Mouse (Mus musculus): ENCODE data around the gene Thoc3. TPM values are rescaled to one million over a fixed set of nuclear protein-coding genes. Genes with fewer than 3 reads are reported as not detected.

Thoc3 gene
- polyA plus RNA-seq, 1 experiment from 2014 or later = 128 TPM

- Histone ChIP-seq H3K4me2 (replicated peaks) (no peak overlapping the region), H3K27me3 (no peaks in the 10 kb centered on the region), H3K9me3 (replicated peaks) (no peaks in the 10 kb centered on the region), H3K4me1 (no peaks in the 10 kb centered on the region; the same call in 1 of the 2 replicates), H3K27ac (no peak overlapping the region), H3K4me3 (no peak overlapping the region), H3K9ac (no peak overlapping the region), H3K36me3 (no peaks in the 10 kb centered on the region)
- ATAC-seq (ENCODE audit: low FRiP score) = no peak
- WGBS = 91% methylated on average over 6 of the region's 6 CpGs
Measured at GRCm38 (mm10) chr13:54437083-54437482, 31.6 kb downstream of the Thoc3 start.

- Histone ChIP-seq H3K4me1 (no peaks in the 10 kb centered on the region; the same call in 1 of the 2 replicates), H3K9me3 (replicated peaks) (no peaks in the 10 kb centered on the region), H3K4me2 (replicated peaks) (no peak overlapping the region), H3K27me3 (no peaks in the 10 kb centered on the region), H3K4me3 (no peak overlapping the region), H3K36me3 (no peaks in the 10 kb centered on the region), H3K9ac (no peak overlapping the region), H3K27ac (no peak overlapping the region)
- WGBS = 81% methylated on average over 5 of the region's 5 CpGs
- ATAC-seq (ENCODE audit: low FRiP score) = no peak
Measured at GRCm38 (mm10) chr13:54436666-54437065, 32.0 kb downstream of the Thoc3 start.

GRCm38 (mm10) chr13:54431161-54431560 is 37.5 kb downstream of the Thoc3 start:
- no peaks in the 10 kb centered on the region for H3K27me3 ChIP-seq
- no peak overlapping the region for H3K27ac ChIP-seq
- WGBS = 85% methylated on average over 9 of the region's 9 CpGs
- H3K4me3 ChIP-seq = no peak overlapping the region
- no peaks in the 10 kb centered on the region for H3K36me3 ChIP-seq
- H3K9me3 ChIP-seq (replicated peaks) = no peaks in the 10 kb centered on the region
- H3K4me2 ChIP-seq (replicated peaks) = no peak overlapping the region
- ATAC-seq (ENCODE audit: low FRiP score) = no peak
- no peaks in the 10 kb centered on the region for H3K4me1 ChIP-seq
- no peak overlapping the region for H3K9ac ChIP-seq

- no peak for ATAC-seq (ENCODE audit: low FRiP score)
- Histone ChIP-seq H3K4me2 (replicated peaks) (no peak overlapping the region), H3K9me3 (replicated peaks) (no peaks in the 10 kb centered on the region), H3K4me1 (peaks cover 6% of the 10 kb centered on the region), H3K36me3 (no peaks in the 10 kb centered on the region), H3K27ac (no peak overlapping the region), H3K9ac (no peak overlapping the region), H3K4me3 (no peak overlapping the region), H3K27me3 (no peaks in the 10 kb centered on the region)
- whole genome bisulfite sequencing = 64% methylated on average over 2 of the region's 2 CpGs
Measured at GRCm38 (mm10) chr13:54430051-54430450, 38.6 kb downstream of the Thoc3 start.

- Histone ChIP-seq H3K36me3 (no peaks in the 10 kb centered on the region), H3K9me3 (replicated peaks) (no peaks in the 10 kb centered on the region), H3K9ac (no peak overlapping the region), H3K4me3 (no peak overlapping the region), H3K4me2 (replicated peaks) (no peak overlapping the region), H3K27ac (no peak overlapping the region), H3K27me3 (no peaks in the 10 kb centered on the region), H3K4me1 (peaks cover 11% of the 10 kb centered on the region)
- no peak for ATAC-seq (ENCODE audit: low FRiP score)
- 79% methylated on average over 3 of the region's 3 CpGs for WGBS
Measured at GRCm38 (mm10) chr13:54428771-54429170, 39.9 kb downstream of the Thoc3 start.

- 82% methylated on average over 10 of the region's 10 CpGs for WGBS
- Histone ChIP-seq H3K27ac (no peak overlapping the region), H3K4me3 (no peak overlapping the region), H3K4me2 (replicated peaks) (no peak overlapping the region), H3K36me3 (no peaks in the 10 kb centered on the region), H3K9me3 (replicated peaks) (no peaks in the 10 kb centered on the region), H3K4me1 (peaks cover 11% of the 10 kb centered on the region), H3K27me3 (no peaks in the 10 kb centered on the region), H3K9ac (no peak overlapping the region)
- no peak for ATAC-seq (ENCODE audit: low FRiP score)
Measured at GRCm38 (mm10) chr13:54426781-54427655, 41.6 kb downstream of the Thoc3 start.

- Histone ChIP-seq H3K27me3 (no peaks in the 10 kb centered on the region), H3K4me2 (replicated peaks) (no peak overlapping the region), H3K9me3 (replicated peaks) (no peaks in the 10 kb centered on the region), H3K4me1 (peaks cover 13% of the 10 kb centered on the region), H3K9ac (no peak overlapping the region), H3K27ac (peak overlapping the region; percentile 57), H3K4me3 (no peak overlapping the region), H3K36me3 (no peaks in the 10 kb centered on the region)
- ATAC-seq (ENCODE audit: low FRiP score) = peak; percentile 61
- WGBS = 59% methylated on average over 2 of the region's 2 CpGs
Measured at GRCm38 (mm10) chr13:54425269-54425668, 43.4 kb downstream of the Thoc3 start.

- ATAC-seq (ENCODE audit: low FRiP score) = no peak
- Histone ChIP-seq H3K9me3 (replicated peaks) (no peaks in the 10 kb centered on the region), H3K4me3 (no peak overlapping the region), H3K4me2 (replicated peaks) (no peak overlapping the region), H3K9ac (no peak overlapping the region), H3K4me1 (peaks cover 20% of the 10 kb centered on the region), H3K27me3 (no peaks in the 10 kb centered on the region), H3K27ac (no peak overlapping the region), H3K36me3 (no peaks in the 10 kb centered on the region)
- WGBS = 67% methylated on average over 12 of the region's 12 CpGs
Measured at GRCm38 (mm10) chr13:54420226-54420625, 48.4 kb downstream of the Thoc3 start.

GRCm38 (mm10) chr13:54418781-54419327 is 49.8 kb downstream of the Thoc3 start:
- H3K27me3 ChIP-seq = no peaks in the 10 kb centered on the region
- 57% methylated on average over 10 of the region's 10 CpGs for WGBS
- peak; percentile 46 for ATAC-seq (ENCODE audit: low FRiP score)

GRCm38 (mm10) chr13:54415059-54415458 is 53.6 kb downstream of the Thoc3 start:
- no peak overlapping the region for H3K27ac ChIP-seq
- no peak overlapping the region for H3K4me3 ChIP-seq
- H3K9ac ChIP-seq = no peak overlapping the region
- no peaks in the 10 kb centered on the region for H3K36me3 ChIP-seq
- no peak for ATAC-seq (ENCODE audit: low FRiP score)
- peaks cover 22% of the 10 kb centered on the region for H3K4me1 ChIP-seq
- 0 out of 2 replicates have a peak, but pooled peaks cover 6% of the 10 kb centered on the region for H3K27me3 ChIP-seq
- H3K9me3 ChIP-seq (replicated peaks) = no peaks in the 10 kb centered on the region
- H3K4me2 ChIP-seq (replicated peaks) = no peak overlapping the region
- WGBS = 96% methylated on average over 4 of the region's 4 CpGs

More at GRCm38 (mm10) chr13:54418781-54419327, 49.8 kb downstream of the Thoc3 start:
- Histone ChIP-seq H3K36me3 (no peaks in the 10 kb centered on the region), H3K27ac (peak overlapping the region; percentile 62; the same call in 1 of the 2 replicates), H3K9ac (no peak overlapping the region), H3K9me3 (replicated peaks) (no peaks in the 10 kb centered on the region), H3K4me2 (replicated peaks) (no peak overlapping the region), H3K4me1 (peaks cover 13% of the 10 kb centered on the region), H3K4me3 (no peak overlapping the region)

GRCm38 (mm10) chr13:54412721-54413120 is 55.9 kb downstream of the Thoc3 start:
- Histone ChIP-seq H3K4me2 (replicated peaks) (no peak overlapping the region), H3K9ac (no peak overlapping the region), H3K4me3 (no peak overlapping the region), H3K27me3 (0 out of 2 replicates have a peak, but pooled peaks cover 6% of the 10 kb centered on the region), H3K36me3 (no peaks in the 10 kb centered on the region), H3K4me1 (peaks cover 12% of the 10 kb centered on the region), H3K9me3 (replicated peaks) (no peaks in the 10 kb centered on the region), H3K27ac (no peak overlapping the region)
- ATAC-seq (ENCODE audit: low FRiP score) = no peak
- WGBS = 78% methylated on average over 4 of the region's 4 CpGs

GRCm38 (mm10) chr13:54412236-54412635 is 56.4 kb downstream of the Thoc3 start:
- ATAC-seq (ENCODE audit: low FRiP score) = peak; percentile 73
- H3K4me3 ChIP-seq = no peak overlapping the region
- H3K27me3 ChIP-seq = 0 out of 2 replicates have a peak, but pooled peaks cover 6% of the 10 kb centered on the region
- H3K36me3 ChIP-seq = no peaks in the 10 kb centered on the region
- no peak overlapping the region for H3K4me2 ChIP-seq (replicated peaks)
- no peak overlapping the region for H3K27ac ChIP-seq
- H3K9me3 ChIP-seq (replicated peaks) = no peaks in the 10 kb centered on the region
- H3K9ac ChIP-seq = no peak overlapping the region
- 19% methylated on average over 7 of the region's 7 CpGs for WGBS
- peaks cover 12% of the 10 kb centered on the region for H3K4me1 ChIP-seq

All from hindbrain, embryonic 12.5 days (tissue).